Mouse (Mus musculus): ENCODE measurements around the gene Ccrl2. TPM values are rescaled to one million over a fixed set of nuclear protein-coding genes. Genes with fewer than 3 reads are reported as not detected.

Ccrl2 gene
- polyA plus RNA-seq, 1 experiment from 2014 or later, result 15.7 TPM

GRCm38 (mm10) chr9:111072971-111073370 lies 15.7 kb upstream of the Ccrl2 start:
- no peak overlapping the region for H3K4me3 ChIP-seq (ENCODE audit: low read depth, low read length)
- H3K9ac ChIP-seq (ENCODE audit: low read depth, low read length), result no peak overlapping the region
- H3K9me3 ChIP-seq (replicated peaks; ENCODE audit: control insufficient read depth, low read length), result no peaks in the 10 kb centered on the region
- no peak overlapping the region for H3K27ac ChIP-seq (ENCODE audit: low read length)
- no peak overlapping the region for H3K4me2 ChIP-seq (ENCODE audit: low read depth, low read length)
- H3K27me3 ChIP-seq (ENCODE audit: control insufficient read depth, insufficient read depth, low read depth, low read length), result no peaks in the 10 kb centered on the region; the same call in 1 of the 2 replicates
- no peaks in the 10 kb centered on the region for H3K4me1 ChIP-seq (ENCODE audit: control insufficient read depth, low read depth, low read length)
- 60% methylated on average over 4 of the region's 4 CpGs for WGBS (ENCODE audit: insufficient replicate concordance)
- ATAC-seq (ENCODE audit: low read depth), result no peak
- no peaks in the 10 kb centered on the region for H3K36me3 ChIP-seq (ENCODE audit: control insufficient read depth, insufficient read depth)

- 26% methylated on average over 7 of the region's 7 CpGs for WGBS (ENCODE audit: insufficient replicate concordance)
- Histone ChIP-seq H3K27me3 (ENCODE audit: control insufficient read depth, insufficient read depth, low read depth, low read length) (no peaks in the 10 kb centered on the region; the same call in 1 of the 2 replicates), H3K4me3 (ENCODE audit: low read depth, low read length) (no peak overlapping the region), H3K36me3 (ENCODE audit: control insufficient read depth, insufficient read depth) (no peaks in the 10 kb centered on the region), H3K9ac (ENCODE audit: low read depth, low read length) (no peak overlapping the region), H3K27ac (ENCODE audit: low read length) (no peak overlapping the region), H3K4me2 (ENCODE audit: low read depth, low read length) (no peak overlapping the region), H3K4me1 (ENCODE audit: control insufficient read depth, low read depth, low read length) (no peaks in the 10 kb centered on the region), H3K9me3 (replicated peaks; ENCODE audit: control insufficient read depth, low read length) (no peaks in the 10 kb centered on the region)
- no peak for ATAC-seq (ENCODE audit: low read depth)
Measured at GRCm38 (mm10) chr9:111072175-111072574, 14.9 kb upstream of the Ccrl2 start.

- Histone ChIP-seq H3K4me2 (ENCODE audit: low read depth, low read length) (no peak overlapping the region), H3K27me3 (ENCODE audit: control insufficient read depth, insufficient read depth, low read depth, low read length) (no peaks in the 10 kb centered on the region), H3K9me3 (replicated peaks; ENCODE audit: control insufficient read depth, low read length) (no peaks in the 10 kb centered on the region), H3K27ac (ENCODE audit: low read length) (no peak overlapping the region), H3K4me3 (ENCODE audit: low read depth, low read length) (no peak overlapping the region), H3K4me1 (ENCODE audit: control insufficient read depth, low read depth, low read length) (no peaks in the 10 kb centered on the region), H3K9ac (ENCODE audit: low read depth, low read length) (no peak overlapping the region), H3K36me3 (ENCODE audit: control insufficient read depth, insufficient read depth) (no peaks in the 10 kb centered on the region)
- WGBS (ENCODE audit: insufficient replicate concordance), result 5% methylated on average over 4 of the region's 4 CpGs
- ATAC-seq (ENCODE audit: low read depth), result 0 out of 2 replicates have a peak, but pooled peaks have one; percentile 56
Measured at GRCm38 (mm10) chr9:111070546-111070961, 13.2 kb upstream of the Ccrl2 start.

GRCm38 (mm10) chr9:111067052-111067451 lies 9.7 kb upstream of the Ccrl2 start:
- Histone ChIP-seq H3K9ac (ENCODE audit: low read depth, low read length) (no peak overlapping the region), H3K36me3 (ENCODE audit: control insufficient read depth, insufficient read depth) (no peaks in the 10 kb centered on the region), H3K4me3 (ENCODE audit: low read depth, low read length) (no peak overlapping the region), H3K9me3 (replicated peaks; ENCODE audit: control insufficient read depth, low read length) (no peaks in the 10 kb centered on the region), H3K4me1 (ENCODE audit: control insufficient read depth, low read depth, low read length) (no peaks in the 10 kb centered on the region; the same call in 1 of the 2 replicates), H3K27ac (ENCODE audit: low read length) (no peak overlapping the region), H3K4me2 (ENCODE audit: low read depth, low read length) (no peak overlapping the region), H3K27me3 (ENCODE audit: control insufficient read depth, insufficient read depth, low read depth, low read length) (no peaks in the 10 kb centered on the region)
- 44% methylated on average over 4 of the region's 4 CpGs for WGBS (ENCODE audit: insufficient replicate concordance)
- ATAC-seq (ENCODE audit: low read depth), result no peak; the same call in 1 of the 2 replicates

GRCm38 (mm10) chr9:111062840-111063239 lies 5.5 kb upstream of the Ccrl2 start:
- Histone ChIP-seq H3K36me3 (ENCODE audit: control insufficient read depth, insufficient read depth) (no peaks in the 10 kb centered on the region), H3K4me3 (ENCODE audit: low read depth, low read length) (no peak overlapping the region), H3K27ac (ENCODE audit: low read length) (no peak overlapping the region), H3K4me2 (ENCODE audit: low read depth, low read length) (no peak overlapping the region), H3K27me3 (ENCODE audit: control insufficient read depth, insufficient read depth, low read depth, low read length) (no peaks in the 10 kb centered on the region), H3K4me1 (ENCODE audit: control insufficient read depth, low read depth, low read length) (peaks cover 19% of the 10 kb centered on the region), H3K9ac (ENCODE audit: low read depth, low read length) (no peak overlapping the region), H3K9me3 (replicated peaks; ENCODE audit: control insufficient read depth, low read length) (no peaks in the 10 kb centered on the region)
- WGBS (ENCODE audit: insufficient replicate concordance), result 69% methylated on average over 5 of the region's 5 CpGs
- ATAC-seq (ENCODE audit: low read depth), result no peak

- 22% methylated on average over 10 of the region's 10 CpGs for WGBS (ENCODE audit: insufficient replicate concordance)
- ATAC-seq (ENCODE audit: low read depth), result no peak
- peaks cover 35% of the 10 kb centered on the region for H3K4me1 ChIP-seq (ENCODE audit: control insufficient read depth, low read depth, low read length)
- peak overlapping the region; percentile 26 for H3K4me2 ChIP-seq (ENCODE audit: low read depth, low read length)
- 0 out of 2 replicates have a peak, but pooled peaks cover 3% of the 10 kb centered on the region for H3K36me3 ChIP-seq (ENCODE audit: control insufficient read depth, insufficient read depth)
- H3K9ac ChIP-seq (ENCODE audit: low read depth, low read length), result peak overlapping the region; percentile 12; the same call in 1 of the 2 replicates
- no peaks in the 10 kb centered on the region for H3K27me3 ChIP-seq (ENCODE audit: control insufficient read depth, insufficient read depth, low read depth, low read length)
- H3K9me3 ChIP-seq (replicated peaks; ENCODE audit: control insufficient read depth, low read length), result no peaks in the 10 kb centered on the region
- H3K27ac ChIP-seq (ENCODE audit: low read length), result no peak overlapping the region
- H3K4me3 ChIP-seq (ENCODE audit: low read depth, low read length), result no peak overlapping the region; the same call in 1 of the 2 replicates
Measured at GRCm38 (mm10) chr9:111058943-111059556, 1.7 kb upstream of the Ccrl2 start.

- 39% methylated on average over 14 of the region's 14 CpGs for WGBS (ENCODE audit: insufficient replicate concordance)
- peaks cover 38% of the 10 kb centered on the region for H3K4me1 ChIP-seq (ENCODE audit: control insufficient read depth, low read depth, low read length)
- H3K27me3 ChIP-seq (ENCODE audit: control insufficient read depth, insufficient read depth, low read depth, low read length), result no peaks in the 10 kb centered on the region
- H3K4me3 ChIP-seq (ENCODE audit: low read depth, low read length), result peak overlapping the region; percentile 80
- ATAC-seq (ENCODE audit: low read depth), result no peak
- H3K4me2 ChIP-seq (ENCODE audit: low read depth, low read length), result peak overlapping the region; percentile 76
- peaks cover 5% of the 10 kb centered on the region; the same call in 1 of the 2 replicates for H3K36me3 ChIP-seq (ENCODE audit: control insufficient read depth, insufficient read depth)
- H3K9ac ChIP-seq (ENCODE audit: low read depth, low read length), result peak overlapping the region; percentile 59
- peak overlapping the region; percentile 100 for H3K27ac ChIP-seq (ENCODE audit: low read length)
- H3K9me3 ChIP-seq (replicated peaks; ENCODE audit: control insufficient read depth, low read length), result no peaks in the 10 kb centered on the region
Measured at GRCm38 (mm10) chr9:111057544-111058370, 438 bp upstream of the Ccrl2 start.

GRCm38 (mm10) chr9:111056519-111056797 lies 861 bp downstream of the Ccrl2 start:
- Histone ChIP-seq H3K4me3 (ENCODE audit: low read depth, low read length) (peak overlapping the region; percentile 80), H3K27ac (ENCODE audit: low read length) (peak overlapping the region; percentile 100), H3K9me3 (replicated peaks; ENCODE audit: control insufficient read depth, low read length) (no peaks in the 10 kb centered on the region), H3K9ac (ENCODE audit: low read depth, low read length) (peak overlapping the region; percentile 86), H3K4me1 (ENCODE audit: control insufficient read depth, low read depth, low read length) (peaks cover 38% of the 10 kb centered on the region), H3K27me3 (ENCODE audit: control insufficient read depth, insufficient read depth, low read depth, low read length) (no peaks in the 10 kb centered on the region), H3K4me2 (ENCODE audit: low read depth, low read length) (peak overlapping the region; percentile 76), H3K36me3 (ENCODE audit: control insufficient read depth, insufficient read depth) (peaks cover 5% of the 10 kb centered on the region; the same call in 1 of the 2 replicates)
- ATAC-seq (ENCODE audit: low read depth), result no peak
- WGBS (ENCODE audit: insufficient replicate concordance), result 2% methylated on average over 11 of the region's 11 CpGs

Measured in liver, embryonic 16.5 days (tissue).